Mouse (Mus musculus) liver, postnatal 0 days (tissue): Measurements from ENCODE around the gene Atp4a. TPM values are rescaled to one million over a fixed set of nuclear protein-coding genes. Genes with fewer than 3 reads are reported as not detected.
A peak's percentile ranks its signal among the peaks of the same experiment; 100 is the strongest.

Experiments used
- ATAC-seq: fragments of 200-750 bp; cut with Nextera tagmentation; 2 replicates; pipeline ENCODE4 v1.8.0; 2017; ENCODE audit warnings: mild to moderate bottlenecking, moderate library complexity
- DNase-seq: peaks from one replicate; pipeline ENCODE4 v3.0.0-alpha.2; 2016
- H3K27ac ChIP-seq: fragments of 300-500 bp; sonication (generic); 2 replicates; pipeline ENCODE4 v1.5.1; 2014; ENCODE audit warnings: antibody characterized with exemption, moderate library complexity, mild to moderate bottlenecking, low read depth
- H3K27me3 ChIP-seq: fragments of 300-500 bp; sonication (generic); 2 replicates; pipeline ENCODE4 v1.6.1; 2014; ENCODE audit warnings: low read length, control low read depth, mixed read lengths; ENCODE audit not compliant: insufficient read depth
- H3K36me3 ChIP-seq: fragments of 300-500 bp; sonication (generic); replicated peaks from 2 replicates; pipeline ENCODE4 v1.6.1; 2014; ENCODE audit warnings: mild to moderate bottlenecking, control low read depth, low read length, moderate library complexity, mixed read lengths; ENCODE audit not compliant: insufficient read depth
- H3K4me1 ChIP-seq: fragments of 300-500 bp; sonication (generic); 2 replicates; pipeline ENCODE4 v1.6.1; 2014; ENCODE audit warnings: antibody characterized with exemption, mild to moderate bottlenecking, control low read depth; ENCODE audit not compliant: insufficient read depth
- H3K4me2 ChIP-seq: fragments of 300-500 bp; sonication (generic); 2 replicates; pipeline ENCODE4 v1.6.1; 2014; ENCODE audit warnings: low read depth, mild to moderate bottlenecking, low read length, moderate library complexity, mixed read lengths
- H3K4me3 ChIP-seq: fragments of 300-500 bp; sonication (generic); 2 replicates; pipeline ENCODE4 v1.5.1; 2014; ENCODE audit warnings: low read depth, low read length
- H3K9ac ChIP-seq: fragments of 300-500 bp; sonication (generic); replicated peaks from 2 replicates; pipeline ENCODE4 v1.6.1; 2014; ENCODE audit warnings: mild to moderate bottlenecking, moderate library complexity
- H3K9me3 ChIP-seq: fragments of 300-500 bp; sonication (generic); 2 replicates; pipeline ENCODE4 v1.6.1; 2016; ENCODE audit warnings: mild to moderate bottlenecking, control low read depth, low read length, mixed read lengths
- CTCF ChIP-seq: sonication (generic); IDR thresholded peaks from 2 replicates; pipeline ENCODE4 v1.5.1; 2016; ENCODE audit warnings: antibody characterized with exemption, low read depth
- EP300 ChIP-seq: IDR thresholded peaks from 2 replicates; pipeline ENCODE4 v1.6.1; 2016; ENCODE audit warnings: antibody characterized with exemption, low read depth, mild to moderate bottlenecking
- WGBS: fragments of 180-500 bp; shearing (Covaris S2); extraction: QIAGEN DNeasy Blood & Tissue Kit; methylation state at CpG from one replicate; pipeline ENCODE4 v1.1.7; 2014; ENCODE audit not compliant: insufficient replicate concordance; 5-methylcytosine and 5-hydroxymethylcytosine counted together
- polyA plus RNA-seq: library from polyadenylated mRNA; unstranded; fragments of >200 nt; fragmentation: Nextera tagmentation; extraction: Ambion mirVana; gene quantifications from 2 replicates; pipeline ENCODE4 v1.2.1, GENCODE M21; 2015

The Atp4a gene
- polyA plus RNA-seq, 1 experiment from 2014 or later: 1.1 TPM

DNA sequence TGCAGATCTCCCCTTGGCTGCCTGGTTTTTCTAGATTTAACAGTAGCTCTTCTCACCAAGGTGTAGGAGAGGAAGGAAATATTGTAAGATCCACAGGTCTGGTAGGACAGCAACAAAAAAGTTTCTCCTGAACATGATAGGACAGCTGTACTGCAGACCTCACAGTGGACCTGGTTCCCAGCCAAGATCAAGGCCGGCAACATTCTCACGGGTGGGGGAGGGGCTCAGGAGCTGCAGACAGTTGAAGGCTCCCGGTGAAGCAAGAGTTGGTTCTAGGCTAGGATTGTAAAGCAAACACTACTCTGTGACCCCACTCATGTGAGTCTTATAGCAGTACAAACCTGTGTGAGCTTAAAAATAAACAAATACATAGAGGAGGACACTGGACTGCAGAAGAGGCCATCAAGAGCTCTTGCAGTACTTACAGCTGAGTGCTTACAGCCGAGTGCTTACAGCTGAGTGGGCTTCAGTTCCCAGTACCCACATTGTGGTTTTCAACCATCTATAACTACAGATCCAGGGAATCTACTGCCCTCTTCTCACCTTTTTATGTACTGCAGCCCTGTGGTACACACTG is 32.1 kb downstream of the Atp4a start:
- peaks cover 5% of the 10 kb centered on the region; the same call in 1 of the 2 replicates for H3K4me1 ChIP-seq
- H3K9me3 ChIP-seq: no peaks in the 10 kb centered on the region
- DNase-seq: peak; percentile 71
- H3K4me2 ChIP-seq: no peak overlapping the region
- no peak for TF ChIP-seq EP300
- no peak for TF ChIP-seq CTCF
- no peak overlapping the region for H3K4me3 ChIP-seq
- H3K27ac ChIP-seq: no peak overlapping the region
- H3K36me3 ChIP-seq: no peaks in the 10 kb centered on the region
- no peaks in the 10 kb centered on the region for H3K27me3 ChIP-seq
- 42% methylated on average over 4 of the region's 4 CpGs for WGBS
- peak; percentile 74 for ATAC-seq
- H3K9ac ChIP-seq: no peak overlapping the region

DNA sequence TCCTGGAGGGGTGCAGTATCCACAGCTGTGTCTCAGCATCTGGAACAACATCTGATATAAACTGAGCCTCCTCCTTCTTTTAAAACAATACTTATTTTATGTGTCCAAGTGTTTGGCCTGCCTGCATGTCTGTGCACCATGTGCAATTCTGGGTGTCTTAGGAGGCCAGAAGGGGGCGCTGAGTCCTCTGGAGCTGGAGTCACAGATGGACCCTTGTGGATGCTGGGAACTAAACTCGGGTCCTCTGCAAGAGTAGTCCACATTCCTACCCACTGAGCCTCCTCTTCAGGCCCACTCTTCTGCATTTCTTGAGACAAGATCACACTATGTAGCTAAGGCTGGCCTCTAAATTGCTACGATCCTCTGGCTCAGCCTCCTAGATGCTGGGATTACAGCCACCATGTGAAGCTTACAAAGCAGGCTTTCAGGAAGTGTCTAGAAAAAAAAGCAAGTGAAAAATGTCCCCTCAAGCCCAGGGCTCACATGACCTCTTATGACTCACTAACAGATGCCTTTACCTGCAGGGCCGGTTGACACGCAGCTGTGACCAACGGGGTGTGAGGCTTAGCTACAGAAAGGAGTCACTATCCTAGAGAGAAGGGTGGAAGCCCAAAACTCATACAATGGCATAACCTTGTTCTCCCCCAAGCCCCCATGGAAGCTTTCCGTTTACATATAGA is 35.7 kb downstream of the Atp4a start:
- Histone ChIP-seq H3K9me3 (no peaks in the 10 kb centered on the region), H3K4me2 (no peak overlapping the region), H3K27ac (no peak overlapping the region), H3K9ac (no peak overlapping the region), H3K4me1 (peaks cover 5% of the 10 kb centered on the region; the same call in 1 of the 2 replicates), H3K36me3 (no peaks in the 10 kb centered on the region), H3K4me3 (no peak overlapping the region), H3K27me3 (no peaks in the 10 kb centered on the region)
- WGBS: 77% methylated on average over 7 of the region's 7 CpGs
- DNase-seq (no peak), ATAC-seq (no peak)
- TF ChIP-seq CTCF (peak; percentile 30), EP300 (no peak)

DNA sequence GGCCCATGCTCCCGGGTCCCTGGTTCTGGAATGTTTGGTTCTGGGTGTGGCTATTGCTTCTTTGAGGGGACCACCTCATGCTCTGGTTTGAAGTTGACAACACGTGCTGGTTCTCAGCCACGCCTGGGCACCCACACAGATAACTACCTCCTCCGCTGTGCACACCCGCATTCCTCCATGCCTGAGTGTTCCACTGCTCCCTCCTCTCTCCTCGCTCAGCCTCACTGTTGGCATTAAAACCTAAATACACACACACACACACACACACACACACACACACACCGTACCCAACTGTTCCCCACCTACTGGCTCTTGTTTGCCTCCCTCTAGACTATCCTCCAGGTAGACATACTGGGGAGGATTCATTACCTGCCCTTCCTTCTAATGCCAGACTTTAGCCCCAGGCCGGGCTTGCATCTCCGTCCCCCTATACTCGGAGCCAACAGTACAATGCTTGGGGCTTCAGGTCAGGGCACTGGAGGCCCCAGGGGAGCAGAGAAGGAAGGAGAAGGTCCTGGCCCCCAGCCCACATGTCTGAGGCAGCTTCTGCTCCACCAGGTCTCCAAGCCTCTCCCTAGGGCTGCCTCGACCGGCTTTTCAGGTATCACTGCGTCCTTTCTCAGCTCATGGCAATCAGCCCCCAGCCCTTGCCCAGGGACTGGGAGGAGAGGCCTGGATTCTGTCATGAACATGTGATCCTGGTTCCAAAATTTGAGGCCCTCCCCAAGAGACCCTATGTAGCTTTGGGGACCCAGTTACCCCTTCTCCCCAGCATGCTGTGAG is 38.0 kb downstream of the Atp4a start:
- Histone ChIP-seq H3K27me3 (no peaks in the 10 kb centered on the region), H3K27ac (no peak overlapping the region), H3K9ac (no peak overlapping the region), H3K4me2 (no peak overlapping the region), H3K9me3 (peaks cover 8% of the 10 kb centered on the region), H3K4me3 (no peak overlapping the region), H3K36me3 (no peaks in the 10 kb centered on the region), H3K4me1 (no peaks in the 10 kb centered on the region)
- DNase-seq (no peak), ATAC-seq (no peak)
- 74% methylated on average over 13 of the region's 13 CpGs for WGBS
- TF ChIP-seq CTCF (no peak), EP300 (no peak)

DNA sequence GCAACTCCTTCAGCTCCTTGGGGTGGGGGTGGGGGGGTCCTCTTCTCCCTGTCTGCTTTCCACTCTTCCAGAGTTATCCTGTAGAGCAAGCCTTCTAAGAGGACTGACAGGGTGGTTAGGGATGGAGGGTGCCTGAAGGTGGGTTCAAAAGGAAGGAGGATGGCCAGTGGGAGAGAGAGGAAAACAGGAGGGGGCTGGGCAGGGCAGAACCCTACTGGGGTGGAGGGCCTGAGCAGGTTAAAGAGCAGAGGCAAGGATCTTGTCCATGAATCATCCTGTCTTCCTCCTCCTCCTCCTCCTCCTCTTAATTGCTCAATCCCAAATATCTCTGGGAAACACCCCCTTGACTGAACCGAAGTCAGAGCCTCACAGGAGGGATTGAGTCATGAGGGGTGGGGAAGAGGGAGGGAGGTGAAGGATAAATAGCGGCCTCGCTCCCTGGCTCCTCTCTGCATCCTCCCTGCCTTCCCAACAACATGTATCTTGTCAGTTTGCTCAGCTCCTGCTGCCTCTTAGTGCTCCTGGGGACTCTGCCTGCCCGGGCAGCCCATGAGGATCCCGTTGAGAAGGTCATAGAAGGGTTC is 39.2 kb downstream of the Atp4a start, which contains the start of gene Sbsn:
TSS of gene Sbsn (plus strand) at position 386 of the 584 bp plus-strand sequence.
- Histone ChIP-seq H3K4me2 (no peak within 1 kb of the TSS), H3K9ac (no peak within 1 kb of the TSS), H3K36me3 (no peaks in the 10 kb centered on the region), H3K27me3 (no peaks in the 10 kb centered on the region), H3K4me3 (no peak within 1 kb of the TSS), H3K27ac (no peak within 1 kb of the TSS), H3K4me1 (no peaks in the 10 kb centered on the region), H3K9me3 (peaks cover 9% of the 10 kb centered on the region)
- no peak for TF ChIP-seq EP300
- no peak for TF ChIP-seq CTCF
- WGBS: 57% methylated on average over 5 of the region's 5 CpGs
- DNase-seq (no peak), ATAC-seq (no peak)

DNA sequence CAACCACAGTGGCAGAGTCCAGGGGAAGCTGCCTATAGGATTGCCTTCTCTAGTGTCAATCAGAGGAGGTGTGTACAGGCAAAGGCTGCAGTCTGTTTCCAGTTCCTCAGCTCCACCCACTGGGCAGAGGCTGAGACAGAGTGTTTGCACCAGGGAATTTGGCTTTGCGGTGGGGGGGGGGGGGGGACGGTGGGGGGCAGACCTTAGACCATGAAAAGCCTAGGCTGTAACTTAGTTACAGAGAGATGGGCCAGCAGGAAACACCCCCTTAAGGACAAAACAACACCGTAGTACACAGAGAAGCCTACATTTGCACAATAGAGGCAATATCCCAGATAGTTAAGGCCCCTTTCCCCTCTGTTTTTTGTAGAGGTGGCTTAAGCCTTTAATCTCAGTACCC is 45.0 kb downstream of the Atp4a start:
- DNase-seq: no peak
- H3K4me1 ChIP-seq: no peaks in the 10 kb centered on the region; the same call in 1 of the 2 replicates
- H3K4me3 ChIP-seq: no peak overlapping the region
- H3K27me3 ChIP-seq: no peaks in the 10 kb centered on the region
- no peaks in the 10 kb centered on the region for H3K36me3 ChIP-seq
- H3K4me2 ChIP-seq: no peak overlapping the region
- no peak overlapping the region for H3K9ac ChIP-seq
- H3K9me3 ChIP-seq: peaks cover 9% of the 10 kb centered on the region
- no peak for TF ChIP-seq CTCF
- TF ChIP-seq EP300: no peak
- ATAC-seq: no peak
- H3K27ac ChIP-seq: no peak overlapping the region
- 66% methylated on average over 3 of the region's 3 CpGs for WGBS

DNA sequence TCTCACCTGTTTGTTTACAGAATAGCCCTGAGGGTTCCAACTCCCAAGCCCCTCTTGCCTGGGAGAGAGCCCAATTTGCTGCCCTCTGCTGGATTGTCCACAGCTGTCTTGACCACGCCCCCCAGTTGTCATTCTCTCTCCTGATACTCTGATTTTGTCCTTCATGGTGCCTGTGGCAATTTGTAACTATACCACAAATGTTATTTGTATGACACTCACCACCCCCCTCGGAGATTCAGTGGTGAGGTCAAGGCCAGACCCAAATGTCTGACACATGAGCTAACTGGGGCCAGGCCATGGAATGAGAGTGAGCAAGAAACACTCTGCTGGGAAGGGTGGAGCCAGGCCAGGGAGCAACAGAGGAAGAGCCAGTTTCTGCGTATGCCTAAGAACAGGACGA is 46.8 kb downstream of the Atp4a start:
- Histone ChIP-seq H3K4me2 (no peak overlapping the region), H3K9me3 (peaks cover 9% of the 10 kb centered on the region), H3K4me3 (no peak overlapping the region), H3K9ac (no peak overlapping the region), H3K27ac (no peak overlapping the region), H3K4me1 (no peaks in the 10 kb centered on the region; the same call in 1 of the 2 replicates), H3K27me3 (no peaks in the 10 kb centered on the region), H3K36me3 (no peaks in the 10 kb centered on the region)
- TF ChIP-seq EP300 (no peak), CTCF (peak; percentile 60)
- peak; percentile 53 for DNase-seq
- ATAC-seq: peak; percentile 50; the same call in 1 of the 2 replicates
- 41% methylated on average over 4 of the region's 4 CpGs for WGBS
